Mouse (Mus musculus) liver, embryonic 14.5 days (tissue): ENCODE data around the gene 4930590J08Rik. TPM values are rescaled to one million over a fixed set of nuclear protein-coding genes. Genes with fewer than 3 reads are reported as not detected.

ENCODE experiments used
- ATAC-seq: fragments of 200-750 bp; cut with Nextera tagmentation; 2 replicates; pipeline ENCODE4 v1.8.0; 2017; ENCODE audit warnings: moderate number of reproducible peaks, mild to moderate bottlenecking, moderate library complexity; ENCODE audit not compliant: insufficient read depth
- DNase-seq, 3 experiments: peaks; one replicate each; pipeline ENCODE4 v3.0.0-alpha.2; 2012 to 2013; ENCODE audit warnings: low read depth in 3 of 3, low spot score in 3 of 3
- H3K27ac ChIP-seq: fragments of 300-500 bp; sonication (generic); 2 replicates; pipeline ENCODE4 v1.5.1; 2014; ENCODE audit warnings: moderate library complexity, mild to moderate bottlenecking, control low read depth, inconsistent platforms
- H3K27me3 ChIP-seq: fragments of 300-500 bp; sonication (generic); 2 replicates; pipeline ENCODE4 v1.6.1; 2014; ENCODE audit warnings: mild to moderate bottlenecking, low read length, moderate library complexity; ENCODE audit not compliant: control insufficient read depth, insufficient read depth
- H3K36me3 ChIP-seq: fragments of 300-500 bp; sonication (generic); replicated peaks from 2 replicates; pipeline ENCODE4 v1.6.1; 2014; ENCODE audit warnings: low read depth; ENCODE audit not compliant: control insufficient read depth, insufficient read depth
- H3K4me1 ChIP-seq, 2 experiments: fragments of 200-500 bp in 1 of 2; fragments of 300-500 bp in 1 of 2; sonication (generic) in 1 of 2; replicated peaks; 2 replicates each; pipeline ENCODE4 v1.6.1; 2012 to 2014; ENCODE audit warnings: antibody characterized with exemption in 1 of 2, inconsistent platforms in 1 of 2, low read length in 1 of 2; ENCODE audit not compliant: control insufficient read depth in 2 of 2, insufficient read depth in 2 of 2
- H3K4me2 ChIP-seq: fragments of 300-500 bp; sonication (generic); 2 replicates; pipeline ENCODE4 v1.6.1; 2014; ENCODE audit warnings: low read depth, mild to moderate bottlenecking, control low read depth, moderate library complexity
- H3K4me3 ChIP-seq, 2 experiments: fragments of 200-500 bp in 1 of 2; fragments of 300-500 bp in 1 of 2; sonication (generic) in 1 of 2; 2 replicates each; pipeline ENCODE4 v1.5.1; 2012 to 2014; ENCODE audit warnings: low read depth in 2 of 2, low read length in 2 of 2, mild to moderate bottlenecking in 2 of 2, control low read depth in 1 of 2, inconsistent platforms in 1 of 2, moderate library complexity in 1 of 2; ENCODE audit not compliant: insufficient read depth in 1 of 2
- H3K9ac ChIP-seq: fragments of 300-500 bp; sonication (generic); replicated peaks from 2 replicates; pipeline ENCODE4 v1.6.1; 2014; ENCODE audit warnings: mild to moderate bottlenecking, control low read depth, moderate library complexity
- H3K9me3 ChIP-seq: fragments of 300-500 bp; sonication (generic); 2 replicates; pipeline ENCODE4 v1.6.1; 2016; ENCODE audit warnings: low read length, mixed read lengths; ENCODE audit not compliant: control insufficient read depth
- CTCF ChIP-seq: IDR thresholded peaks from 2 replicates; pipeline ENCODE4 v1.5.1; 2016; ENCODE audit warnings: antibody characterized with exemption, low read depth, control low read depth
- EP300 ChIP-seq: IDR thresholded peaks from 2 replicates; pipeline ENCODE4 v1.6.1; 2016; ENCODE audit warnings: antibody characterized with exemption, low read depth
- WGBS: fragments of 180-500 bp; shearing (Covaris S2); extraction: QIAGEN DNeasy Blood & Tissue Kit; methylation state at CpG from one replicate; pipeline ENCODE4 v1.1.7; 2014; ENCODE audit not compliant: insufficient replicate concordance; 5-methylcytosine and 5-hydroxymethylcytosine counted together
- polyA plus RNA-seq, 2 experiments: library from polyadenylated mRNA; depleted of rRNA in 1 of 2; stranded (reverse) in 1 of 2; unstranded in 1 of 2; fragments of >200 nt; fragmentation: Nextera tagmentation in 1 of 2; extraction: Ambion mirVana in 1 of 2; gene quantifications; 2 replicates each; pipeline versions ENCODE4 v1.2.1 to v1.2.3; 2012 to 2014

The 4930590J08Rik gene
- polyA plus RNA-seq, 2 experiments, result 0.11 to 0.17 TPM

GRCm38 (mm10) chr6:91890615-91891014 is 12.0 kb upstream of the 4930590J08Rik start:
- Histone ChIP-seq H3K36me3 (peaks cover 45% of the 10 kb centered on the region), H3K4me1 (no peaks in the 10 kb centered on the region), H3K4me2 (no peak overlapping the region), H3K27ac (no peak overlapping the region), H3K4me3 (no peak overlapping the region), H3K9ac (no peak overlapping the region), H3K27me3 (no peaks in the 10 kb centered on the region), H3K9me3 (no peaks in the 10 kb centered on the region)
- WGBS, result 85% methylated on average over 5 of the region's 5 CpGs
- no peak for ATAC-seq
- TF ChIP-seq CTCF (no peak), EP300 (no peak)
- no peak for DNase-seq

DNA sequence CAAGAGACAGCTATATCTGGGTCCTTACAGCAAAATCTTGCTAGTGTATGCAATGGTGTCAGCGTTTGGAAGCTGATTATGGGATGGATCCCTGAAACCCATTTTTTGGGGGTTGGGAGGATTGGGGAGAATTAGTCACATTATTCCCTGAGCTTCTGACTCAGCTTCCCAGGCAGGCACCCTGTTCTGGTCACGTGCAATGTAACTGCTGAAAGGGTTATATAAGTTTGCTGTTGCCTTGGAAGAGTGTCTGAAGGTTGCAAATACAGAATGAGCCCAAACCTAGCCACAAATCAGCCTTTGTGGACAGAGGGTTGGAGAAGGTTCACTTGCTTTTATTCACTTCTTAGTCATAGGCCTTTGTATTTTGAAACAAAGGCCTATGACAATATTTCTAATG is 10.8 kb upstream of the 4930590J08Rik start:
- Histone ChIP-seq H3K4me2 (no peak overlapping the region), H3K9ac (no peak overlapping the region), H3K27ac (no peak overlapping the region), H3K4me1 (no peaks in the 10 kb centered on the region), H3K4me3 (no peak overlapping the region), H3K36me3 (peaks cover 43% of the 10 kb centered on the region), H3K9me3 (no peaks in the 10 kb centered on the region), H3K27me3 (no peaks in the 10 kb centered on the region)
- DNase-seq (no peak), ATAC-seq (no peak)
- 74% methylated on average over 2 of the region's 2 CpGs for WGBS
- no peak for TF ChIP-seq EP300
- no peak for TF ChIP-seq CTCF

- ATAC-seq (no peak), DNase-seq (no peak)
- Histone ChIP-seq H3K4me2 (no peak overlapping the region), H3K9me3 (no peaks in the 10 kb centered on the region), H3K27me3 (no peaks in the 10 kb centered on the region), H3K4me3 (no peak overlapping the region), H3K27ac (no peak overlapping the region), H3K9ac (no peak overlapping the region), H3K36me3 (peaks cover 53% of the 10 kb centered on the region), H3K4me1 (no peaks in the 10 kb centered on the region)
- TF ChIP-seq EP300 (no peak), CTCF (no peak)
- 85% methylated on average over 3 of the region's 3 CpGs for WGBS
Measured at GRCm38 (mm10) chr6:91896783-91897182, 5.8 kb upstream of the 4930590J08Rik start.

DNA sequence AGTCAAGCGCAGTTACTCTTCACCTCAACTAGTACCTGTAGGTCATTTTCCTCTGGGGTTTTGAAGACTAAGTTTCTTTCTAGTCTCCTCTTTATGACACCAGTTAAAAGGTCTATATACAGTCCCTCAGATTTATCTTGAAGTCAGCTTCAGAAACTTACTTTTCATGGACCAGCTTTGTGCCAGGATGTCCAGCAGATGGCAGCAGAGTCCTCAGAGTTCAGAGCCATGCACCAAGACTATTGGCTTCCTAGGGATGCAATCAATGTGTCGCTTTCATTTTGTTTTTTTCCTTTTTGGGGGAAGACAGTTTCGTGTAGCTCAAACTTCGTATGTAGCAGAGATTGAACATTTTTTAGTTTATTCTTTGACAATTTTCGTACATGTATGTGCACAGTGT is 1.1 kb upstream of the 4930590J08Rik start:
- H3K9me3 ChIP-seq, result no peaks in the 10 kb centered on the region
- no peak overlapping the region for H3K4me2 ChIP-seq
- no peak overlapping the region for H3K4me3 ChIP-seq
- H3K4me1 ChIP-seq, result no peaks in the 10 kb centered on the region
- ATAC-seq (peak; percentile 28; the same call in 1 of the 2 replicates), DNase-seq (peak; percentile 47 to 55 (median 49))
- H3K9ac ChIP-seq, result no peak overlapping the region
- WGBS, result 37% methylated on average over 5 of the region's 5 CpGs
- H3K27ac ChIP-seq, result no peak overlapping the region
- H3K27me3 ChIP-seq, result no peaks in the 10 kb centered on the region
- H3K36me3 ChIP-seq, result peaks cover 32% of the 10 kb centered on the region
- TF ChIP-seq CTCF (peak; percentile 85), EP300 (no peak)

GRCm38 (mm10) chr6:91914011-91914410 is 11.4 kb downstream of the 4930590J08Rik start:
- Histone ChIP-seq H3K4me1 (no peaks in the 10 kb centered on the region), H3K9ac (no peak overlapping the region), H3K27ac (no peak overlapping the region), H3K4me3 (no peak overlapping the region), H3K27me3 (no peaks in the 10 kb centered on the region), H3K9me3 (no peaks in the 10 kb centered on the region), H3K4me2 (no peak overlapping the region), H3K36me3 (no peaks in the 10 kb centered on the region)
- ATAC-seq, result no peak
- no peak for TF ChIP-seq EP300
- TF ChIP-seq CTCF, result no peak
- WGBS, result 63% methylated on average over 10 of the region's 10 CpGs
- no peak for DNase-seq
